Mouse (Mus musculus) stomach, embryonic 14.5 days (tissue): ENCODE measurements at regions not wholly inside any gene's neighbourhood (a gene's known extent, or its start where the extent isn't known, plus 50 kb on each side); places are given as distances from the start of the nearest gene placed in this dataset.
A peak's percentile ranks its signal among the peaks of the same experiment; 100 is the strongest.

ENCODE experiments used
- ATAC-seq: fragments of 200-750 bp; cut with Nextera tagmentation; 2 replicates; pipeline ENCODE4 v1.8.0; 2017; ENCODE audit warnings: low read depth, moderate TSS enrichment; ENCODE audit not compliant: insufficient number of reproducible peaks, insufficient read depth, low FRiP score
- H3K27ac ChIP-seq: fragments of 300-500 bp; sonication (generic); 2 replicates; pipeline ENCODE4 v1.5.1; 2014; ENCODE audit warnings: mild to moderate bottlenecking, low read length, moderate library complexity, mixed read lengths
- H3K27me3 ChIP-seq: fragments of 300-500 bp; sonication (generic); 2 replicates; pipeline ENCODE4 v1.6.1; 2014; ENCODE audit warnings: low read length, control low read depth, mixed read lengths; ENCODE audit not compliant: control insufficient read depth, insufficient read depth
- H3K36me3 ChIP-seq: fragments of 300-500 bp; sonication (generic); 2 replicates; pipeline ENCODE4 v1.6.1; 2014; ENCODE audit warnings: mild to moderate bottlenecking, control low read depth, low read length, moderate library complexity, mixed read lengths; ENCODE audit not compliant: control insufficient read depth, insufficient read depth
- H3K4me1 ChIP-seq: fragments of 300-500 bp; sonication (generic); 2 replicates; pipeline ENCODE4 v1.6.1; 2014; ENCODE audit warnings: low read length, control low read depth, mixed read lengths; ENCODE audit not compliant: control insufficient read depth, insufficient read depth
- H3K4me2 ChIP-seq: fragments of 300-500 bp; sonication (generic); replicated peaks from 2 replicates; pipeline ENCODE4 v1.6.1; 2014; ENCODE audit warnings: low read depth, low read length, control low read depth
- H3K4me3 ChIP-seq: fragments of 300-500 bp; sonication (generic); 2 replicates; pipeline ENCODE4 v1.5.1; 2014; ENCODE audit warnings: low read depth, low read length, control low read depth
- H3K9ac ChIP-seq: fragments of 300-500 bp; sonication (generic); replicated peaks from 2 replicates; pipeline ENCODE4 v1.6.1; 2014; ENCODE audit warnings: low read depth, mild to moderate bottlenecking, control low read depth, low read length, moderate library complexity, mixed read lengths
- H3K9me3 ChIP-seq: fragments of 300-500 bp; sonication (generic); 2 replicates; pipeline ENCODE4 v1.6.1; 2016; ENCODE audit warnings: low read depth, low read length, control low read depth; ENCODE audit not compliant: control insufficient read depth
- WGBS: fragments of 180-500 bp; shearing (Covaris S2); extraction: QIAGEN DNeasy Blood & Tissue Kit; methylation state at CpG from one replicate; pipeline ENCODE4 v1.1.7; 2014; 5-methylcytosine and 5-hydroxymethylcytosine counted together

- no peak for ATAC-seq
- H3K27me3 ChIP-seq, result no peaks in the 10 kb centered on the region
- H3K4me1 ChIP-seq, result peaks cover 28% of the 10 kb centered on the region
- H3K36me3 ChIP-seq, result no peaks in the 10 kb centered on the region
- H3K27ac ChIP-seq, result no peak overlapping the region
- no peak overlapping the region for H3K4me3 ChIP-seq
- H3K4me2 ChIP-seq, result no peak overlapping the region
- no peak overlapping the region for H3K9ac ChIP-seq
- 92% methylated on average over 2 of the region's 2 CpGs for WGBS
- no peaks in the 10 kb centered on the region for H3K9me3 ChIP-seq
Observed at GRCm38 (mm10) chr5:111644142-111644541, 89.6 kb upstream of the Gm26897 start.

GRCm38 (mm10) chr5:111644788-111645187, 88.9 kb upstream of the Gm26897 start:
- H3K27me3 ChIP-seq, result no peaks in the 10 kb centered on the region
- no peak overlapping the region for H3K9ac ChIP-seq
- H3K27ac ChIP-seq, result no peak overlapping the region
- H3K4me2 ChIP-seq, result no peak overlapping the region
- no peak for ATAC-seq
- no peak overlapping the region for H3K4me3 ChIP-seq
- WGBS, result 59% methylated on average over 4 of the region's 4 CpGs
- H3K9me3 ChIP-seq, result no peaks in the 10 kb centered on the region
- H3K36me3 ChIP-seq, result no peaks in the 10 kb centered on the region
- peaks cover 26% of the 10 kb centered on the region for H3K4me1 ChIP-seq

GRCm38 (mm10) chr5:111647686-111648200, 86.0 kb upstream of the Gm26897 start:
- WGBS, result 79% methylated on average over 6 of the region's 6 CpGs
- Histone ChIP-seq H3K4me2 (no peak overlapping the region), H3K27ac (peak overlapping the region; percentile 74), H3K4me3 (no peak overlapping the region), H3K9me3 (no peaks in the 10 kb centered on the region), H3K36me3 (no peaks in the 10 kb centered on the region), H3K27me3 (no peaks in the 10 kb centered on the region), H3K4me1 (peaks cover 17% of the 10 kb centered on the region), H3K9ac (no peak overlapping the region)
- no peak for ATAC-seq

GRCm38 (mm10) chr5:111648481-111648880, 85.2 kb upstream of the Gm26897 start:
- no peaks in the 10 kb centered on the region for H3K36me3 ChIP-seq
- no peak overlapping the region for H3K9ac ChIP-seq
- peak overlapping the region; percentile 74 for H3K27ac ChIP-seq
- no peak overlapping the region for H3K4me2 ChIP-seq
- ATAC-seq, result no peak; the same call in 1 of the 2 replicates
- no peaks in the 10 kb centered on the region for H3K9me3 ChIP-seq
- peaks cover 17% of the 10 kb centered on the region for H3K4me1 ChIP-seq
- 25% methylated on average over 7 of the region's 7 CpGs for WGBS
- no peaks in the 10 kb centered on the region for H3K27me3 ChIP-seq
- H3K4me3 ChIP-seq, result no peak overlapping the region

- Histone ChIP-seq H3K9me3 (no peaks in the 10 kb centered on the region), H3K4me2 (no peak overlapping the region), H3K9ac (no peak overlapping the region), H3K27ac (peak overlapping the region; percentile 74), H3K27me3 (no peaks in the 10 kb centered on the region), H3K36me3 (no peaks in the 10 kb centered on the region), H3K4me3 (no peak overlapping the region), H3K4me1 (peaks cover 17% of the 10 kb centered on the region)
- 23% methylated on average over 10 of the region's 10 CpGs for WGBS
- peak; percentile 75; the same call in 1 of the 2 replicates for ATAC-seq
Observed at GRCm38 (mm10) chr5:111649012-111649411, 84.7 kb upstream of the Gm26897 start.

- 28% methylated on average over 2 of the region's 2 CpGs for WGBS
- H3K27ac ChIP-seq, result no peak overlapping the region
- no peak overlapping the region for H3K9ac ChIP-seq
Observed at GRCm38 (mm10) chr5:111652472-111652871, 81.3 kb upstream of the Gm26897 start.

GRCm38 (mm10) chr5:111656436-111656835, 77.3 kb upstream of the Gm26897 start:
- Histone ChIP-seq H3K4me2 (no peak overlapping the region), H3K9ac (no peak overlapping the region), H3K36me3 (no peaks in the 10 kb centered on the region), H3K27ac (no peak overlapping the region), H3K4me3 (no peak overlapping the region), H3K9me3 (no peaks in the 10 kb centered on the region), H3K4me1 (no peaks in the 10 kb centered on the region), H3K27me3 (no peaks in the 10 kb centered on the region)
- 70% methylated on average over 2 of the region's 2 CpGs for WGBS
- ATAC-seq, result no peak

More at GRCm38 (mm10) chr5:111652472-111652871, 81.3 kb upstream of the Gm26897 start:
- no peaks in the 10 kb centered on the region for H3K9me3 ChIP-seq
- no peaks in the 10 kb centered on the region for H3K27me3 ChIP-seq
- no peak for ATAC-seq
- H3K4me1 ChIP-seq, result peaks cover 17% of the 10 kb centered on the region
- no peaks in the 10 kb centered on the region for H3K36me3 ChIP-seq
- H3K4me3 ChIP-seq, result no peak overlapping the region
- H3K4me2 ChIP-seq, result no peak overlapping the region

GRCm38 (mm10) chr5:111657759-111658429, 75.8 kb upstream of the Gm26897 start:
- ATAC-seq, result peak; percentile 37; the same call in 1 of the 2 replicates
- no peaks in the 10 kb centered on the region for H3K27me3 ChIP-seq
- H3K27ac ChIP-seq, result no peak overlapping the region
- no peak overlapping the region for H3K4me3 ChIP-seq
- WGBS, result 66% methylated on average over 3 of the region's 3 CpGs
- H3K4me2 ChIP-seq, result no peak overlapping the region
- no peaks in the 10 kb centered on the region for H3K9me3 ChIP-seq
- no peak overlapping the region for H3K9ac ChIP-seq
- H3K36me3 ChIP-seq, result no peaks in the 10 kb centered on the region
- H3K4me1 ChIP-seq, result no peaks in the 10 kb centered on the region

GRCm38 (mm10) chr5:111659229-111659628, 74.5 kb upstream of the Gm26897 start:
- H3K4me3 ChIP-seq, result no peak overlapping the region
- H3K27ac ChIP-seq, result no peak overlapping the region
- H3K4me2 ChIP-seq, result no peak overlapping the region
- no peaks in the 10 kb centered on the region for H3K36me3 ChIP-seq
- no peaks in the 10 kb centered on the region for H3K9me3 ChIP-seq
- H3K9ac ChIP-seq, result no peak overlapping the region
- H3K27me3 ChIP-seq, result no peaks in the 10 kb centered on the region
- WGBS, result 94% methylated on average over 3 of the region's 3 CpGs
- no peak for ATAC-seq
- H3K4me1 ChIP-seq, result no peaks in the 10 kb centered on the region
